Mouse (Mus musculus) CH12.LX (cell line): ENCODE measurements at regions not wholly inside any gene's neighbourhood (a gene's known extent, or its start where the extent isn't known, plus 50 kb on each side); places are given as distances from the start of the nearest gene placed in this dataset.

Source experiments
- CHD2 ChIP-seq: IDR thresholded peaks from 2 replicates; pipeline ENCODE4 v1.6.1; 2011; ENCODE audit warnings: low read length, improper control_type of control experiment
- CTCF ChIP-seq, 2 experiments: IDR thresholded peaks in 1 of 2; conservative IDR thresholded peaks in 1 of 2; 2 replicates each; pipeline ENCODE4 v1.5.1; 2011 to 2012; ENCODE audit warnings: low read depth in 2 of 2, low read length in 2 of 2, improper control_type of control experiment in 1 of 2, inconsistent platforms in 1 of 2, mild to moderate bottlenecking in 1 of 2, moderate library complexity in 1 of 2
- UBTF ChIP-seq: IDR thresholded peaks from 2 replicates; pipeline ENCODE4 v1.6.1; 2012; ENCODE audit warnings: low read depth, mild to moderate bottlenecking, inconsistent platforms, low read length, improper control_type of control experiment, moderate library complexity
- USF1 ChIP-seq: IDR thresholded peaks from 2 replicates; pipeline ENCODE4 v1.6.1; 2014; ENCODE audit warnings: low read depth, mild to moderate bottlenecking, inconsistent platforms, low read length, improper control_type of control experiment
- ZKSCAN1 ChIP-seq: IDR thresholded peaks from 2 replicates; pipeline ENCODE4 v1.6.1; 2012; ENCODE audit warnings: low read depth, inconsistent platforms, low read length, improper control_type of control experiment, borderline replicate concordance

- TF ChIP-seq ZKSCAN1 (no peak), CHD2 (no peak), USF1 (no peak), UBTF (no peak), CTCF (conservative IDR thresholded peaks at IDR 0.05 in 1 of 2, IDR thresholded peaks at IDR 0.05 in 1 of 2; ENCODE audit: low read depth in 2 of 2, low read length in 2 of 2) (no peak)
Measured at GRCm38 (mm10) chr4:105658581-105658980, 131.1 kb upstream of the Gm12728 start.
